In genomic region chr10:55194144-55194543, GRCm38 (mm10) we compare ENCODE assay signal across 19 mouse cellular contexts.
"Had no signal": no experiment of that assay in that cellular context is flagged by ENCODE, and none has a peak within 500 bp of the region (broad histone marks: within the 10 kb centered on the region; RNA-seq: fewer than 3 reads in every experiment).

No protein-coding gene starts in this region.

- H3K4me1 ChIP-seq: liver, embryonic 13.5 days; liver, embryonic 15.5 days; lung, embryonic 15.5 days; midbrain, embryonic 10.5 days; midbrain, embryonic 12.5 days; neural tube, embryonic 12.5 days; stomach, embryonic 15.5 days had no signal

- H3K4me2 ChIP-seq: liver, embryonic 13.5 days; liver, embryonic 15.5 days; lung, embryonic 15.5 days; midbrain, embryonic 12.5 days; neural tube, embryonic 12.5 days; stomach, embryonic 15.5 days had no signal

- ATAC-seq: lung, postnatal 0 days; midbrain, embryonic 16.5 days had no signal

- H3K36me3 ChIP-seq: liver, embryonic 13.5 days; liver, embryonic 15.5 days; lung, embryonic 15.5 days; midbrain, embryonic 10.5 days; midbrain, embryonic 12.5 days; neural tube, embryonic 12.5 days; stomach, embryonic 15.5 days had no signal

- H3K4me3 ChIP-seq: liver, embryonic 13.5 days; liver, embryonic 15.5 days; lung, embryonic 15.5 days; midbrain, embryonic 10.5 days; midbrain, embryonic 12.5 days; neural tube, embryonic 12.5 days; stomach, embryonic 15.5 days had no signal

- H3K27ac ChIP-seq: liver, embryonic 13.5 days; liver, embryonic 15.5 days; lung, embryonic 15.5 days; macrophage; midbrain, embryonic 10.5 days; midbrain, embryonic 12.5 days; neural tube, embryonic 12.5 days; stomach, embryonic 15.5 days; stomach, postnatal 0 days had no signal

- H3K9me3 ChIP-seq: liver, embryonic 13.5 days; liver, embryonic 15.5 days; lung, embryonic 15.5 days; midbrain, embryonic 10.5 days; midbrain, embryonic 12.5 days; neural tube, embryonic 12.5 days; stomach, embryonic 15.5 days had no signal

- DNase-seq: liver, embryonic 13.5 days; liver, postnatal 0 days; lung, adult 2 months; lung, postnatal 14 days; lung, postnatal 36 days; midbrain, embryonic 14.5 days; right cerebral cortex, postnatal 14 days; thymus, adult 2 months; thymus, postnatal 36 days had no signal

- H3K27me3 ChIP-seq: liver, embryonic 13.5 days; liver, embryonic 15.5 days; lung, embryonic 15.5 days; midbrain, embryonic 12.5 days; neural tube, embryonic 12.5 days; stomach, embryonic 15.5 days had no signal

- H3K9ac ChIP-seq: liver, embryonic 13.5 days; liver, embryonic 15.5 days; liver, postnatal 0 days; lung, embryonic 15.5 days; midbrain, embryonic 12.5 days; neural tube, embryonic 12.5 days; stomach, embryonic 15.5 days had no signal
